Mouse (Mus musculus) c-Kit-positive CD71-positive TER-119-positive erythroid progenitor cells, embryonic 14.5 days (primary cell): Measurements from ENCODE around the gene Spocd1.

Source experiments
- DNase-seq: peaks from one replicate; pipeline ENCODE4 v3.0.0-alpha.2; 2013; ENCODE audit warnings: low spot score

Gene Spocd1

GRCm38 (mm10) chr4:129918464-129918863 is 10.6 kb upstream of the Spocd1 start:
- no peak for DNase-seq

DNA sequence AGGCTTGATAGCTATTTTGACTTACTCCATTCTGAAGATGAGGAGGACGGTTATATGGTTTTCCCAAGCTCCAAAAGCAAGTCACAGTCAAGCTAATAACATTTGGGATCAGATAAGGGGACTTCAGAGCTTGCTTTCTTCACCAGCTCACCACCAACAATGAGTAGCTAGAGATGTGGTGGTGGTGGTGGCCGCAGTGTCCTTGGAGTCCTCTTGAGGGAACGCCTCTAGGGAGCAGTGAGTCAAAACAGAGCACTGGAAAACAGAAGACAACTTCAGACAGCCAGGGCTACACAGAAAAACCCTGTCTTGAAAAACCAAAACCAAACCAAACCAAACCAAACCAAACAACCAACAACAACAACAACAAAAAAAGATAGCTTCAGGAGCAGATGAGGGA is 10.1 kb upstream of the Spocd1 start:
- no peak for DNase-seq

- DNase-seq: no peak
Measured at GRCm38 (mm10) chr4:129920542-129921313, 8.3 kb upstream of the Spocd1 start.

GRCm38 (mm10) chr4:129921314-129921587 is 7.8 kb upstream of the Spocd1 start:
- DNase-seq: no peak

DNA sequence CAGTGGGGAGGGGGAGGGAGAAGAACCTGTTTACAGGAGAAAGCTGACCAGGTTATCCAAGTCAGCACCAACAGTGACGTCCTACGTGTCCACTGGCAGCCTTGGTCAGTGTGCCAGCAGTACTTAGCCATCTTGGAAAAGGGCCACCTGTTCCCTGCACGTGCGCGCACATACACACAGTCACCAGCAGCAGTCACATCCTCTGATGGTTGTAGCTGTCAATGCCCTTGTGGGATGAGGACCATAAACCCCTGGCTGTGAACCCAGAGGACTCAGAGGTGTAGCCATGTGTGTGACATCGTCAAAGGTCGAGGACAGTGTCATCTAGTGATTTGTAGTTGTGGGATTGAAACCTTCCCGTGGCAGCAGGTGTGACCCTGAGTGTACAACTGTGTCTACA is 4.9 kb upstream of the Spocd1 start:
- DNase-seq: no peak

GRCm38 (mm10) chr4:129924694-129925093 is 4.4 kb upstream of the Spocd1 start:
- DNase-seq: no peak

GRCm38 (mm10) chr4:129926544-129926943 is 2.5 kb upstream of the Spocd1 start:
- no peak for DNase-seq

DNA sequence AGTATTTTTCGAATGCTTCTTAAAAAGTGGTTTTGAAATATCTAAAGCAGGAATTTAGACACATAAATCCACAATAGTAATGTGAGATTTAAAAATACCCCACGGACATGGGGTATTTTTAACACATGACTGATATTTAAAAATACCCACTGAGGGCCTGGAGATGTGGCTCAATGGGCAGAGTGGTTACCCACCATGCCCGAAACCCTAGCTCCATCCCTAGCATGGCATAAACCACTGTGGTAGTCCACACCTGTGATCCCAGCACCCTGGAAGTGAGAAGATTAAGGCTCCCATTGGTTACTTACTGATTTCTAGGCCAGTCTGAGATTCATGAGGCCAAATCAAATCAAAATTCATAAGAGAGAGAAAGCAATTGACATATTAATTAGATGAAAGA is 2.0 kb upstream of the Spocd1 start:
- no peak for DNase-seq

GRCm38 (mm10) chr4:129928124-129928751 is 811 bp upstream of the Spocd1 start:
- DNase-seq: peak; percentile 62

GRCm38 (mm10) chr4:129933696-129934095 is 4.6 kb downstream of the Spocd1 start:
- DNase-seq: no peak

DNA sequence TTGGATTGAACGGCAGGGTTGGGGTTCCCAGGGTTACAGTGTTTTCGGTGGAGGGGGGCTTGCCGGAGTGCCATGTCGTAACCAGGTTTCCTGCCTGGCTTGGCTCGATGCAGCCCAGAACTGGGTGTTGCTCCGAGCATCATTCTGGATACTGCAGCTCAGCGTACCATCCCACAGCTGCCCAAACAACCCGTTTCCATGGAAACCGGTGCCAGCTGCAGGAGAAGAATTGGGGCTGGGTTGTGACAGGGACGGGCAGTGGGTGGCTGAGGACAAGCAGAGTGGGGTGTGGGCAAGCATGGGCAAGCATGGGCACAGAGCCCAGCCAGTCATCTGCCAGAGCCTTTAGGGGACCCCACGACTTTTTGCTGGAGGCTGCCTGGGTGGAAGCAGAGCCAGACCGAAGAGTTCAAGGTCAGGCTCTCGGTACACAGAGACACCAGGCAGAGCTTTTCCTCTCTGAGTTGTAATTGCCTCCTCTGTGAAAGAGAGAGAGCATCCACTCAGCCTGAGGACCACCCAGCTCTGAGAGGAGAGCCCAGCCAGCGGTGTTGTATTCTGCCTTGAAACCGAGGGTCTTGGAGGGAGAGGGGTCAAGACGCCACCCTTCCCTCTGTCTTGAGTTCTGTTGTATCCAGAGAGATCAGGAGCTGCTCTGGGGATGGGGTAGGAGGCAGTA is 5.3 kb downstream of the Spocd1 start:
- DNase-seq: no peak

DNA sequence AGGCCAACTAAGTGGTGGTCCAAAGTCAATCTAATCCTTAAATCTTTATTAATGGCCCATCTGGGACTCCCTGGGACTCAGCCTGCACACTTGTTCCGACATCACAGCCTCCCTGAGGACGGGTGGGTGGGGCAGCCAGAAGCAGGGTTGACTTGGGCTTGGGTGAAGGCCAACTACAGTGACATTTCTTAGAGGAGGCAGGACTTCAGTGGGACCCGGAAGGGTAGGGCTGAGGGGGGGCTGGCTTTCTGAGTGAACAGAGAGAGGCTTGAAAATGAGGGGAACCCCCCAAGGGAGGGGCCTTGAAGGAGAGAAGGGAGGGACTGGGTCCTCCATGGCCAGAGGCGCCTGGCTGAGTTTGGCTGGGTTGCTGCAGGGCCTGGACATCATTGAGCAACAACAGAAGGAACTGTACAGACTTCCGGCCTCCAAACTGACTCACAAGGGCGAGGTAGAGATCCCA is 22.3 kb downstream of the Spocd1 start:
- DNase-seq: no peak

GRCm38 (mm10) chr4:129952241-129952810 is 23.3 kb downstream of the Spocd1 start:
- no peak for DNase-seq

DNA sequence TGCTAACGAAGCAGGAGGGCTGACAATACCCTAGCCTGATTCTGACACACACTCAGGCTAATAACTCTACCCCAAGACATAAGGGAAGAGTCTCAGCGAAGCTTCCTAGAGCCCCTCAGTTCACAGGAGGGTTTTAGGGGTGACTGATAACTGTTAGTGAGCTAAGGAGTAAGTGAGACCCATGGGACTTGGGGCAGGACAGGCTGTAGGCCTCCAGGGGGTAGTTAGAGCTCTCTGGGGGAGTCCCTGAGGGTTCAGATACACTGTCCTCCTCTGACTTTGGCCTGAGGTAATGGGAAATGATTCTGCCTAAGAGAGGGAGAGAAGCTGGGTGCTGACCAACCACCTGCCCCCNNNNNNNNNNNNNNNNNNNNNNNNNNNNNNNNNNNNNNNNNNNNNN is 25.5 kb downstream of the Spocd1 start:
- DNase-seq: no peak

DNA sequence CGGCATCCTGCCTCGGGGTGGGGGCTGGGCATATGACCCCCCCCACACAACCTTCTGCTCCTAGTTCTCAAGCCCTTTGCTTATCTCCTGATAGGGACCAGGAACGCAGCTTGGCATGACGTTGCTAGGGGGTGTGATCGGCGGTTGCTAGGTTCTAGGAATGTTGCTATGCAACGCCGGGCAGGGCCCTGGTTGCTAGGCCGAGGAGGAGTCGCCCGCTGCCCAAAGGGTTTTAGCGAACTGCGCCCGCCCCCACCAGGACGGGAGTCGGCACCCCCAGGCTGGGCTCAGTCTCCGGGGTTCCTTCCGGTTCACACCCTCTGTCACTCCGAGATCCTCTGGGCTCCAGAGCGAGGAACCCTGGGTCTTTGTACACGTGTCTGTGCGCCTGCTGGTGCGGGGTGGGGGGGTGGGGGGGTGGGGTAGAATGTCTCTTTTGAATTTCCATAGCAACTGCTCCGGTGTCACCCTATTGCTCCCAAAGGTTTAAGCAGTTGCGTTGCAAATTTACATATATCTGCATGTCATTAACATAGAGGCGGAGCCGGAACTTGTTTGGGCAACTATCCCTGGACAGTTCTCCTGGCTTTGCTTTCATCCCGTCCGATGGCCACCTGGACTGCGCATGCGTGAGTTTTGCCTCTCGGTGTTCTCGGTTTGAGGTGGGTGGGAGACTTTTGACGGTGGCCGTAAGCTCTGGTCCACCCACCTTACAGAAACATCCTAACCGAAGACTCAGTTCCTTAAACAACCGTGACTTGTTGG is 31.3 kb downstream of the Spocd1 start:
- DNase-seq: peak; percentile 10

DNA sequence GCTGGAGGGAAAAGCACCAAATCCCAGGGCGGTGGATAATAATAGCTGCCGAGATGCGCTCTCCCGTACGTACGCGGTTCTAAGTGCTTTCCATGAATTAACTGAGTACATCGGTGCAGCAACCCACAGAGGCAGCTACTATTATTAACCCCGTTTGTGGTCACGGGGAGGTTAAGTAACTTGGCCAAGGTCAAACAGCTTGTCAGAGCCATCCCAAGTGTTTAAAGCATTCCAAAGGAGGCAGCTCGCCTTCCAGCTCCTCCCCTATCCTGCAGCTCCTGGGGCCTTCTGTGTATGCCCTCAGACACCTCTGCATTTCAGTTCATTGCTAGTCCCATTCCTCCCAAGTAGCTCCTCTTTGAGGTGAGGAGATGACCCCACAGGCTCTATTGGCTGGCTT is 36.2 kb downstream of the Spocd1 start:
- DNase-seq: no peak

DNA sequence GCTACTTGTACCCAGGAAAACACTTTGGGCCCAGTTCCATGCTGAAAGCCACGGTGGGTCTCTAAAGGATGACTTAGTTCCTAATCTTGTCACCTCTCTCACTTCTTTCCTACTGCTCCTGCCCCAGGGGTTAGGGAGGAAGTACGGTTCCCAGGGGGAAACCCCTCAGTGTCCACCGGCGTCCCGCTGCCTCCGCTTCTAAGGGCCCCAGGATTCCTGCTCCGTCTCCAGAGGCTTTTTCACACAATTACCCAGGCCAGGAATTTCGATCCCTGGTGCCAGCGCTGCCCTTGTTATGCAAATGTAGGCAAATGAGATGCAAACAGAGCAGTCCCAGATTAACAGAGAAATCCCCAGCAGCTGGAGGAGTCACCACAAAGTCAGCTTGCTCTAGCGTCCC is 37.2 kb downstream of the Spocd1 start:
- DNase-seq: no peak

DNA sequence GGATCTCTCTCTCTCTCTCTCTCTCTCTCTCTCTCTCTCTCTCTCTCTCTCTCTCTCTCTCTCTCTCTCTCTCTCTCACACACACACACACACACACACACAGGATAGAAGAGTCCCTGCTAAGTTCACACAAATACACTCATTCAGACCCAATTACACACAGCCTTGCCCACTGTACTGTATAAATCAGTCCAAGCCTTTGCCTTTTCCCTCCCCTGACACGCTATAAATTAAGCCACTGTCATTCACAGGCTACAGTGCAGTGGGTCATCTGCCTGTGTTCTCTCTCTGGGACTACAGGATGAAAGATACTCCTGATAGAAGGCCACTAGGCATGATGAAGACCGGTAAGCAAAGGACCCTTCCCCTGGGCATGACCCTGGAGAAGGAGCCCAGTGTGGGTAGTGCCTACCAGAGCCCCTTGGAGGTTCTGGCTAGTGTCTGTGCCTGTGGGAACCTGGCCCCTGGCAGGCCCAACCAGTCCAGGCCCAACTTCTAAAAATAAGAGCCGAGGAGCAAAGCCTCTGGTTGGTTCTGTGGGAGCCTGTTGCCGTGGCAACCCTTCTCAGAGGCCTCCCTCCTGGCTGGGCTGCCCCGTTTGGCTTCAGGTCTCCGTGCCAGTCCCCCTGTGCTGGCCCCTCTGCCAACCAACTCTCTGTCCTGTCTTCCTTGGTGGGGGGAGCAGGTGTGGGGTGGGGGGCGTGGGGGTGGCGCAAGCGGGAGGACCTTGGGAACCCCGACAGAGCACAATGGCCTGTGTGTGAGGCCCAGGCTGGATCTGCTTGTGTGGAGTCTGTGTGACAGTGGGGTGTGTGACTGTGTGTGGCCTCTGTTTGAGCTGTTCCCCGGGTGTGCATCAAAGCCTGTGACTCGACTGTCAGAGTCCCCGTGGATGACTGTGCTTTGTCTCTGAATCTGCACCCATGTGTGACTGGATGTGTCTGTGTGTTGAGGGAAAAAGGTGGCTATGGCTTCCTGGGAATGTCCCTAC is 38.3 kb downstream of the Spocd1 start:
- DNase-seq: no peak

- DNase-seq: no peak
Measured at GRCm38 (mm10) chr4:129970168-129970567, 41.1 kb downstream of the Spocd1 start.

- DNase-seq: no peak
Measured at GRCm38 (mm10) chr4:129970861-129971260, 41.8 kb downstream of the Spocd1 start.

GRCm38 (mm10) chr4:129971989-129972388 is 42.9 kb downstream of the Spocd1 start:
- DNase-seq: no peak
